In genomic region chr15:98831684-98832035, GRCm38 (mm10) we compare ENCODE assay signal across 8 mouse cellular contexts. TPM values are rescaled to one million over a fixed set of nuclear protein-coding genes. Genes with fewer than 3 reads are reported as not detected.
A peak's percentile ranks its signal among the peaks of the same experiment; 100 is the strongest.
DNase-seq lines count a peak whose midpoint lies in the region; ATAC-seq and TF ChIP-seq lines count a peak whose summit lies in the region.

No protein-coding gene starts in this region.

- peak overlapping the region; percentile 92 for H3K27ac ChIP-seq in kidney, postnatal 0 days
- peak overlapping the region; percentile 93 for H3K27ac ChIP-seq in embryonic facial prominence, embryonic 12.5 days
- H3K27ac ChIP-seq in intestine, embryonic 16.5 days (ENCODE audit: low read length): peak overlapping the region; percentile 93
- H3K27ac ChIP-seq in neural tube, embryonic 12.5 days: 0 out of 2 replicates have a peak overlapping the region, but pooled peaks have one; percentile 9

- no peaks in the 10 kb centered on the region for H3K4me1 ChIP-seq in kidney, postnatal 0 days (replicated peaks; ENCODE audit: insufficient read depth, low read length)
- peaks cover 20% of the 10 kb centered on the region; the same call in 1 of the 2 replicates for H3K4me1 ChIP-seq in embryonic facial prominence, embryonic 12.5 days
- peaks cover 9% of the 10 kb centered on the region; the same call in 1 of the 2 replicates for H3K4me1 ChIP-seq in intestine, embryonic 16.5 days (ENCODE audit: control insufficient read depth, insufficient read depth, low read length)
- H3K4me1 ChIP-seq in neural tube, embryonic 12.5 days: peaks cover 10% of the 10 kb centered on the region; the same call in 1 of the 2 replicates

- no peaks in the 10 kb centered on the region for H3K9me3 ChIP-seq in kidney, postnatal 0 days (replicated peaks; ENCODE audit: low read length)
- H3K9me3 ChIP-seq in embryonic facial prominence, embryonic 12.5 days: no peaks in the 10 kb centered on the region
- no peaks in the 10 kb centered on the region for H3K9me3 ChIP-seq in intestine, embryonic 16.5 days (ENCODE audit: control insufficient read depth, low read length)
- H3K9me3 ChIP-seq in neural tube, embryonic 12.5 days: no peaks in the 10 kb centered on the region

- peak overlapping the region; percentile 83; the same call in 1 of the 2 replicates for H3K9ac ChIP-seq in kidney, postnatal 0 days (ENCODE audit: low read depth, low read length)
- peak overlapping the region; percentile 77; the same call in 1 of the 2 replicates for H3K9ac ChIP-seq in embryonic facial prominence, embryonic 12.5 days
- peak overlapping the region; percentile 89 for H3K9ac ChIP-seq in intestine, embryonic 16.5 days (ENCODE audit: low read depth, low read length)
- H3K9ac ChIP-seq in neural tube, embryonic 12.5 days: peak overlapping the region; percentile 79; the same call in 1 of the 2 replicates

- peaks cover 34% of the 10 kb centered on the region for H3K36me3 ChIP-seq in kidney, postnatal 0 days (ENCODE audit: insufficient read depth, low read length)
- peaks cover 46% of the 10 kb centered on the region for H3K36me3 ChIP-seq in embryonic facial prominence, embryonic 12.5 days
- H3K36me3 ChIP-seq in intestine, embryonic 16.5 days (ENCODE audit: control insufficient read depth, insufficient read depth, low read length): peaks cover 15% of the 10 kb centered on the region
- H3K36me3 ChIP-seq in neural tube, embryonic 12.5 days: peaks cover 37% of the 10 kb centered on the region

- WGBS in kidney, postnatal 0 days: 8% methylated on average over 9 of the region's 9 CpGs
- 19% methylated on average over 9 of the region's 9 CpGs for WGBS in embryonic facial prominence, embryonic 12.5 days
- 12% methylated on average over 9 of the region's 9 CpGs for WGBS in intestine, embryonic 16.5 days
- WGBS in neural tube, embryonic 12.5 days: 13% methylated on average over 9 of the region's 9 CpGs

- peak overlapping the region; percentile 52 for H3K4me2 ChIP-seq in kidney, postnatal 0 days (ENCODE audit: low read length)
- H3K4me2 ChIP-seq in embryonic facial prominence, embryonic 12.5 days (replicated peaks): peak overlapping the region; percentile 61
- peak overlapping the region; percentile 62 for H3K4me2 ChIP-seq in intestine, embryonic 16.5 days (ENCODE audit: low read depth, low read length)
- peak overlapping the region; percentile 75 for H3K4me2 ChIP-seq in neural tube, embryonic 12.5 days (replicated peaks)

- no peak for DNase-seq in kidney, postnatal 0 days (ENCODE audit: low spot score)
- no peak for DNase-seq in kidney, postnatal 10 days
- DNase-seq in thymus, postnatal 25 days: no peak
- DNase-seq in kidney, adult 9 months: no peak
- DNase-seq in kidney, postnatal 4 days: no peak

- no peak for TF ChIP-seq CTCF in kidney, postnatal 0 days (IDR thresholded peaks at IDR 0.05; ENCODE audit: low read depth)

- H3K4me3 ChIP-seq in kidney, postnatal 0 days (replicated peaks; ENCODE audit: low read depth, low read length): peak overlapping the region; percentile 56
- peak overlapping the region; percentile 84 for H3K4me3 ChIP-seq in embryonic facial prominence, embryonic 12.5 days
- peak overlapping the region; percentile 80 for H3K4me3 ChIP-seq in intestine, embryonic 16.5 days (ENCODE audit: low read length)
- H3K4me3 ChIP-seq in neural tube, embryonic 12.5 days: peak overlapping the region; percentile 65

- no peaks in the 10 kb centered on the region for H3K27me3 ChIP-seq in kidney, postnatal 0 days (ENCODE audit: insufficient read depth, low read length)
- H3K27me3 ChIP-seq in embryonic facial prominence, embryonic 12.5 days: no peaks in the 10 kb centered on the region
- no peaks in the 10 kb centered on the region for H3K27me3 ChIP-seq in intestine, embryonic 16.5 days (replicated peaks; ENCODE audit: control insufficient read depth, insufficient read depth, low read length)
- no peaks in the 10 kb centered on the region for H3K27me3 ChIP-seq in neural tube, embryonic 12.5 days (replicated peaks)

- ATAC-seq in kidney, postnatal 0 days (replicated peaks; ENCODE audit: low FRiP score, low read depth): peak; percentile 23; the same call in 1 of the 2 replicates
- ATAC-seq in embryonic facial prominence, embryonic 12.5 days (ENCODE audit: insufficient number of reproducible peaks, insufficient read depth, low FRiP score, low TSS enrichment): no peak
- peak; percentile 54 for ATAC-seq in intestine, embryonic 16.5 days
- peak; percentile 45; the same call in 1 of the 2 replicates for ATAC-seq in neural tube, embryonic 12.5 days (ENCODE audit: low FRiP score, low read depth)

RNA-seq across cellular contexts. Expression of gene Prkag1, which starts 0.3 kb away (rescaled TPM):
- polyA plus RNA-seq in kidney, postnatal 0 days (2015; fragmentation: Nextera tagmentation; extraction: Ambion mirVana): 83.1 and 94.5 TPM in 2 replicates
- polyA plus RNA-seq in embryonic facial prominence, embryonic 12.5 days (2016; fragmentation: Nextera tagmentation; extraction: Ambion mirVana): 85.9 and 87.1 TPM in 2 replicates
- 92.2 and 94.6 TPM in 2 replicates for polyA plus RNA-seq in intestine, embryonic 16.5 days (2015; fragmentation: Nextera tagmentation; extraction: Ambion mirVana)
- 70.1 and 79.2 TPM in 2 replicates for polyA plus RNA-seq in neural tube, embryonic 12.5 days (2016; fragmentation: Nextera tagmentation; extraction: Ambion mirVana)

RNA-seq across cellular contexts. Expression of gene Ddn, which starts 22.4 kb away (rescaled TPM):
- 4.4 and 6.1 TPM in 2 replicates for polyA plus RNA-seq in kidney, postnatal 0 days (2015; fragmentation: Nextera tagmentation; extraction: Ambion mirVana)
- 0.04 TPM in 1 of 2 replicates, not detected in the other for polyA plus RNA-seq in embryonic facial prominence, embryonic 12.5 days (2016; fragmentation: Nextera tagmentation; extraction: Ambion mirVana)
- polyA plus RNA-seq in intestine, embryonic 16.5 days (2015; fragmentation: Nextera tagmentation; extraction: Ambion mirVana): not detected in 2 replicates
- polyA plus RNA-seq in neural tube, embryonic 12.5 days (2016; fragmentation: Nextera tagmentation; extraction: Ambion mirVana): 0.47 and 0.82 TPM in 2 replicates

RNA-seq across cellular contexts. Expression of gene Kmt2d, which starts 39.3 kb away (rescaled TPM):
- polyA plus RNA-seq in kidney, postnatal 0 days (2015; fragmentation: Nextera tagmentation; extraction: Ambion mirVana): 6.4 and 8.3 TPM in 2 replicates
- polyA plus RNA-seq in embryonic facial prominence, embryonic 12.5 days (2016; fragmentation: Nextera tagmentation; extraction: Ambion mirVana): 12.9 and 14.2 TPM in 2 replicates
- 7.7 and 7.9 TPM in 2 replicates for polyA plus RNA-seq in intestine, embryonic 16.5 days (2015; fragmentation: Nextera tagmentation; extraction: Ambion mirVana)
- polyA plus RNA-seq in neural tube, embryonic 12.5 days (2016; fragmentation: Nextera tagmentation; extraction: Ambion mirVana): 10.4 and 12.3 TPM in 2 replicates

RNA-seq across cellular contexts. Expression of gene Wnt1, which starts 42.0 kb away (rescaled TPM):
- not detected in 2 replicates for polyA plus RNA-seq in kidney, postnatal 0 days (2015; fragmentation: Nextera tagmentation; extraction: Ambion mirVana)
- polyA plus RNA-seq in embryonic facial prominence, embryonic 12.5 days (2016; fragmentation: Nextera tagmentation; extraction: Ambion mirVana): 0.13 and 0.38 TPM in 2 replicates
- polyA plus RNA-seq in intestine, embryonic 16.5 days (2015; fragmentation: Nextera tagmentation; extraction: Ambion mirVana): not detected in 2 replicates
- polyA plus RNA-seq in neural tube, embryonic 12.5 days (2016; fragmentation: Nextera tagmentation; extraction: Ambion mirVana): 7.5 and 12.3 TPM in 2 replicates

RNA-seq across cellular contexts. Expression of gene Wnt10b, which starts 53.7 kb away (rescaled TPM):
- polyA plus RNA-seq in kidney, postnatal 0 days (2015; fragmentation: Nextera tagmentation; extraction: Ambion mirVana): not detected in 2 replicates
- 1.5 and 1.7 TPM in 2 replicates for polyA plus RNA-seq in embryonic facial prominence, embryonic 12.5 days (2016; fragmentation: Nextera tagmentation; extraction: Ambion mirVana)
- 0.09 TPM in 1 of 2 replicates, not detected in the other for polyA plus RNA-seq in intestine, embryonic 16.5 days (2015; fragmentation: Nextera tagmentation; extraction: Ambion mirVana)
- 0.26 and 0.53 TPM in 2 replicates for polyA plus RNA-seq in neural tube, embryonic 12.5 days (2016; fragmentation: Nextera tagmentation; extraction: Ambion mirVana)

Comparison
In these comparisons a context has a peak if more than half of its experiments do, and no peak if none do; other contexts are left out.
1. H3K27ac ChIP-seq: peak in every context shown above with its lines; median percentile 93 in embryonic facial prominence, embryonic 12.5 days; 93 in intestine, embryonic 16.5 days; 92 in kidney, postnatal 0 days; 9 in neural tube, embryonic 12.5 days.